Comparison of ENCODE assay signal across 15 mouse cellular contexts in genomic region chr10:42830409-42830808, GRCm38 (mm10). TPM values are rescaled to one million over a fixed set of nuclear protein-coding genes. Genes with fewer than 3 reads are reported as not detected.
DNase-seq lines count a peak whose midpoint lies in the region; ATAC-seq and TF ChIP-seq lines count a peak whose summit lies in the region.
"Had no signal": no experiment of that assay in that cellular context is flagged by ENCODE, and none has a peak within 500 bp of the region (broad histone marks: within the 10 kb centered on the region; RNA-seq: fewer than 3 reads in every experiment).

No protein-coding gene starts in this region.

- no peaks in the 10 kb centered on the region for H3K4me1 ChIP-seq in liver, embryonic 11.5 days (replicated peaks; ENCODE audit: control insufficient read depth, insufficient read depth, low read length)
- H3K4me1 ChIP-seq in lung, embryonic 14.5 days (ENCODE audit: insufficient read depth), result no peaks in the 10 kb centered on the region
- peaks cover 7% of the 10 kb centered on the region for H3K4me1 ChIP-seq in small intestine, adult 2 months (ENCODE audit: control insufficient read depth, insufficient read depth, insufficient read length, low read length)

- no peaks in the 10 kb centered on the region for H3K9me3 ChIP-seq in liver, embryonic 11.5 days (ENCODE audit: control insufficient read depth, low read length)
- H3K9me3 ChIP-seq in lung, embryonic 14.5 days (ENCODE audit: low read depth, low read length), result no peaks in the 10 kb centered on the region
- H3K9me3 ChIP-seq: midbrain, embryonic 13.5 days had no signal

- no peak for TF ChIP-seq POLR2A in small intestine, adult 2 months (IDR thresholded peaks at IDR 0.05; ENCODE audit: low read depth, low read length)

- no peak overlapping the region for H3K4me3 ChIP-seq in liver, embryonic 11.5 days (ENCODE audit: low read depth, low read length)
- H3K4me3 ChIP-seq in lung, embryonic 14.5 days (ENCODE audit: low read depth, low read length), result no peak overlapping the region
- no peak overlapping the region for H3K4me3 ChIP-seq in small intestine, adult 2 months (ENCODE audit: low read depth, low read length)
- H3K4me3 ChIP-seq: midbrain, embryonic 13.5 days had no signal

- H3K27ac ChIP-seq in liver, embryonic 11.5 days (ENCODE audit: low read depth, low read length), result no peak overlapping the region
- no peak overlapping the region for H3K27ac ChIP-seq in lung, embryonic 14.5 days (ENCODE audit: low read depth)
- H3K27ac ChIP-seq in small intestine, adult 2 months (ENCODE audit: insufficient read depth, low read depth, low read length), result peak overlapping the region; percentile 77
- H3K27ac ChIP-seq: kidney, postnatal 0 days; midbrain, embryonic 13.5 days had no signal

- no peak overlapping the region for H3K4me2 ChIP-seq in liver, embryonic 11.5 days
- no peak overlapping the region for H3K4me2 ChIP-seq in lung, embryonic 14.5 days
- H3K4me2 ChIP-seq: midbrain, embryonic 13.5 days had no signal

- intact Hi-C loops in heart, postnatal 25 days (cut with DNase I), result no loop called here

- no peaks in the 10 kb centered on the region for H3K27me3 ChIP-seq in liver, embryonic 11.5 days (replicated peaks; ENCODE audit: control insufficient read depth, insufficient read depth, low read length)
- no peaks in the 10 kb centered on the region for H3K27me3 ChIP-seq in lung, embryonic 14.5 days (ENCODE audit: insufficient read depth, low read length)
- no peaks in the 10 kb centered on the region for H3K27me3 ChIP-seq in small intestine, adult 2 months (ENCODE audit: control insufficient read depth, insufficient read depth, low read length)
- H3K27me3 ChIP-seq: CH12.LX; midbrain, embryonic 13.5 days had no signal

- peaks cover 27% of the 10 kb centered on the region for H3K36me3 ChIP-seq in liver, embryonic 11.5 days (ENCODE audit: control insufficient read depth, insufficient read depth, low read length)
- peaks cover 73% of the 10 kb centered on the region for H3K36me3 ChIP-seq in lung, embryonic 14.5 days (ENCODE audit: insufficient read depth)
- peaks cover 43% of the 10 kb centered on the region for H3K36me3 ChIP-seq in small intestine, adult 2 months (ENCODE audit: control insufficient read depth, insufficient read depth, low read length)

- DNase-seq in heart, adult 11 months, result peak; percentile 74
- no peak for DNase-seq in heart, postnatal 25 days (ENCODE audit: low spot score)
- DNase-seq in liver, embryonic 11.5 days (ENCODE audit: low spot score), result no peak
- DNase-seq in lung, embryonic 14.5 days, result peak; percentile 23
- DNase-seq in kidney, postnatal 10 days, result no peak
- no peak for DNase-seq in frontal cortex, adult 2 months (ENCODE audit: extremely low spot score in 1 of 2, low spot score in 1 of 2)
- DNase-seq in frontal cortex, postnatal 14 days (ENCODE audit: low spot score in 2 of 2), result no peak
- DNase-seq: cerebellum, adult 9-11 months; heart, postnatal 14 days had no signal

- no peak for TF ChIP-seq CTCF in lung, embryonic 14.5 days (IDR thresholded peaks at IDR 0.05; ENCODE audit: low read depth)
- TF ChIP-seq CTCF in small intestine, adult 2 months (IDR thresholded peaks at IDR 0.05; ENCODE audit: extremely low read depth, insufficient read length, insufficient replicate concordance, low read depth, low read length), result no peak

- ATAC-seq in liver, embryonic 11.5 days (replicated peaks; ENCODE audit: low FRiP score), result 0 out of 2 replicates have a peak, but pooled peaks have one; percentile 26
- peak; percentile 70 for ATAC-seq in lung, embryonic 14.5 days (ENCODE audit: insufficient read depth)
- ATAC-seq: activated CD4-positive, CD25-positive, alpha-beta regulatory T cell, adult 4 months; forebrain, embryonic 14.5 days; midbrain, embryonic 13.5 days had no signal

- no peak overlapping the region for H3K9ac ChIP-seq in liver, embryonic 11.5 days (ENCODE audit: low read depth, low read length)
- H3K9ac ChIP-seq in lung, embryonic 14.5 days, result no peak overlapping the region
- H3K9ac ChIP-seq: midbrain, embryonic 13.5 days had no signal

- WGBS in liver, embryonic 11.5 days, result 51% methylated on average over 6 of the region's 6 CpGs
- 50% methylated on average over 6 of the region's 6 CpGs for WGBS in lung, embryonic 14.5 days
- 17% methylated on average over 6 of the region's 6 CpGs for WGBS in small intestine, adult 2 months

RNA-seq across cellular contexts. Expression of gene Scml4, which starts 29.8 kb away (rescaled TPM):
- total RNA-seq in heart, postnatal 25 days (2021), result 1 to 10 TPM; 1.2 to 1.8 TPM
- polyA plus RNA-seq in liver, embryonic 11.5 days (2014; fragmentation: Nextera tagmentation; extraction: Ambion mirVana), result 0.16 and 0.40 TPM in 2 replicates
- polyA plus RNA-seq in lung, embryonic 14.5 days (2014; fragmentation: Nextera tagmentation; extraction: Ambion mirVana), result 0.30 and 0.35 TPM in 2 replicates
- polyA plus RNA-seq in small intestine, adult 2 months (2012; rRNA removed), result 6.7 and 12.1 TPM in 2 replicates
- polyA plus RNA-seq in frontal cortex, adult 2 months (2012; rRNA removed), result 1.3 and 1.9 TPM in 2 replicates

Comparison
In these comparisons a context has a peak if more than half of its experiments do, and no peak if none do; other contexts are left out.
1. DNase-seq: peak in heart, adult 11 months (single experiment) and lung, embryonic 14.5 days (single experiment); none in heart, postnatal 25 days (single experiment), liver, embryonic 11.5 days (single experiment), kidney, postnatal 10 days (single experiment), frontal cortex, adult 2 months (0 of 2) and frontal cortex, postnatal 14 days (0 of 2).